Mouse (Mus musculus) A20 (cell line): ENCODE measurements around the gene Rassf5.

Experiments used
- DNase-seq: peaks from one replicate; pipeline ENCODE4 v3.0.0-alpha.2; 2011; ENCODE audit warnings: low read depth, low spot score

Rassf5 gene

GRCm38 (mm10) chr1:131139102-131140095, 105.7 kb downstream of the Rassf5 start:
- peak; percentile 69 for DNase-seq

DNA sequence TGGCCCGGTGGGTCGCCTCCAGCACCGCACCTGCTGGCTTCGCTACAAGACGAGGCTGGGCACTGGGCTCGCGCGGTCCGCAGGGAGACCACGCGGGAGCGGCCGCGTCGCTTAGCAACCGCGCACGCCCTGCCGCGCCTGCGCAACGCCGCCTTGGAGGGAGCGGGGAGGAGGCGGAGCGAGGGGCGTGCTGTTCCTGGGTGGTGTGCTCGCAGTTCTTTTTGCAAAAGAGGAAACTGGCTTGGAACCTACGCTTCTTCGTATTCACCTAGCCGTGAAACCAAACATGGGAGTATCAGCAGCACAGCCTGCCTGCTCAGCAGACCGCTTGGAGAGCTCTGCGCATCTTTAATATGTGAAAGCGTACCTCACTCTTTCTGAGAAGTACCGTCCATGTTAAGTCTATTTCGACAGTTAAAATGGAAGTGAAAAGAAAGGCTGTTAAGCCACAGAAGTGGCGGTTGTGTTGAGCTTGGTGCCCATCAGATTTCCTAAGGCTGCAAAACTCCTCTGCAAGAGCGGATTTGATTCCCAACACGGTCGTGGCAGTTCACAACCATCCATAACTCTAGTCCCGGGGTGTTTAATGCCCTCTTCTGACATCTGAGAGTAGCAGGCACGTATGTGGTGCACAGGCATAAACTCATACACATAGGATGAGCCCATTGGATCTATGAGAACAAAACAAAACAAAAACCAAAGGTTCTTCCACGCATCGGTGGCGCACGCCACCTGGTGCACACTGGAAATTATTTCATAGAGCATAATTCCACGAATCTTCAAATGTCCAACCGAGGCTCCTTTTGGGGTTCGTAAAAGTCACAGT, 106.7 kb downstream of the Rassf5 start, which contains the start of gene Dyrk3:
Gene Dyrk3 (minus strand): TSS at position 150 of the 826 bp plus-strand sequence.
- DNase-seq: peak; percentile 97

- DNase-seq: no peak
Measured at GRCm38 (mm10) chr1:131137717-131138118, 107.3 kb downstream of the Rassf5 start.

DNA sequence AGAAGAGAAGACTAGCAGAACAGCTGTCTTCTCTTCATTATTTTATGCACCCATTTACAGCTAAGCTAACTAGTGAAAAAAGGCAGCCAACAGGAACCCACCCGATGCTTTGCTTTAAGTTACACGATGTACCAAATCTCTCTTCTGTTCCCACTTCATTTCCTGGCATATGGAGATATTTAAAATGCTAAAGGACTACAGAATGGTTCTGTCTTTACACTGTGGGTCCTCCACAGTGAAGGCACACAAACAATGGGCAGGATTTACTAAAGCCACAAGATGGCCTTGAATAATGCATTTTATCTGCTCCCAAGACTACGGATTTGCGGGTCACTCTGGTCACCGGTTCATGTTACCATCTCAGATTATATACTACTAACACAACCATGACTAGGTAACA, 107.9 kb downstream of the Rassf5 start:
- peak; percentile 68 for DNase-seq

GRCm38 (mm10) chr1:131135960-131136629, 109.0 kb downstream of the Rassf5 start:
- peak; percentile 85 for DNase-seq

DNA sequence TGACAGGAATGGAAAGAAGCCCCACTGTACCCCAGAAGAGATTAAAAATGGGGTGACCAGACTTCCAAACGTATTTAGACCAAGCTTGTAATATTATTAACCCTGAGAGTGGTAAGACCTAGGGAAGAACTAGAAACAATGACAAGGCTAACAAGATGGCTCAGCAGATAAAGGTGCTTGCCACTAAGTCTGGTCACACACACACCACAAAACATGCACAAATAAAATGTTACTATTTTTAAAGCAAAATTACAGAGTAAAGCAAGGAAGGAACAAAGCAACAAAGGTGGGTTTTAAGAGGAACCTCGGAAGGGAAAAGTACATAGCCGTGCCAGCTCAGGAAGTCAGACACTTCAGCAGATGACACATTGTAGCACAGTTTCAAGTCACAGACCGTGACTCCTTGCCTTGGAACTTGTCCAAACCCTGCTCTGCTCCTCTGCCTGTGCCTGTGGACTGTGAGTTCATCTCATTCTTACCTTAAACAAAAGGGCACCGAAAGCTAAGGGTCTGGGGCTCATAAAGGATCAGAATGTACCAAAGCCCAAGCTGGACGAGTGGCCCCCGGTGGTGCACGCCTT, 110.0 kb downstream of the Rassf5 start:
- DNase-seq: peak; percentile 78

GRCm38 (mm10) chr1:131134231-131134630, 110.8 kb downstream of the Rassf5 start:
- no peak for DNase-seq
